In genomic region chr9:70841426-70842215, GRCm38 (mm10) we compare ENCODE assay signal across 10 mouse cellular contexts.
DNase-seq lines count a peak whose midpoint lies in the region; ATAC-seq and TF ChIP-seq lines count a peak whose summit lies in the region.
"Had no signal": no experiment of that assay in that cellular context is flagged by ENCODE, and none has a peak within 500 bp of the region (broad histone marks: within the 10 kb centered on the region; RNA-seq: fewer than 3 reads in every experiment).

No protein-coding gene starts in this region.

- TF ChIP-seq POLR2A in lung, adult 2 months (IDR thresholded peaks at IDR 0.05; ENCODE audit: borderline replicate concordance, extremely low read depth, low read depth, low read length): no peak
- TF ChIP-seq POLR2A in myocyte (IDR thresholded peaks at IDR 0.05; ENCODE audit: insufficient read length, low read depth): no peak

- no peak overlapping the region for H3K4me2 ChIP-seq in lung, embryonic 14.5 days
- no peak overlapping the region for H3K4me2 ChIP-seq in embryonic facial prominence, embryonic 14.5 days (ENCODE audit: low read depth, low read length)
- peak overlapping the region; percentile 45 for H3K4me2 ChIP-seq in myocyte (ENCODE audit: low read depth)
- H3K4me2 ChIP-seq: limb, embryonic 12.5 days had no signal

- no peak for ATAC-seq in lung, embryonic 14.5 days (ENCODE audit: insufficient read depth)
- no peak for ATAC-seq in embryonic facial prominence, embryonic 14.5 days (ENCODE audit: low read depth)
- ATAC-seq in frontal cortex, adult (ENCODE audit: low TSS enrichment): no peak
- ATAC-seq in granulocyte monocyte progenitor cell, adult 5-6 weeks (replicated peaks; ENCODE audit: poor library complexity, severe bottlenecking): no peak

- intact Hi-C loops in heart, postnatal 10 days (cut with DNase I): loop anchor here (5.0 to 10.0 kb wide), 2 partner anchors 81 to 233 kb away; no protein-coding TSS in a partner anchor

- no peaks in the 10 kb centered on the region for H3K27me3 ChIP-seq in heart, embryonic 10.5 days (ENCODE audit: insufficient read depth, poor library complexity, severe bottlenecking)
- no peaks in the 10 kb centered on the region for H3K27me3 ChIP-seq in lung, embryonic 14.5 days (ENCODE audit: insufficient read depth, low read length)
- H3K27me3 ChIP-seq in embryonic facial prominence, embryonic 14.5 days (replicated peaks; ENCODE audit: control insufficient read depth, insufficient read depth, low read length): no peaks in the 10 kb centered on the region
- no peaks in the 10 kb centered on the region for H3K27me3 ChIP-seq in myocyte (ENCODE audit: control insufficient read depth, insufficient read depth, insufficient read length)
- H3K27me3 ChIP-seq: limb, embryonic 12.5 days had no signal

- H3K27ac ChIP-seq in heart, embryonic 10.5 days: peak overlapping the region; percentile 84
- H3K27ac ChIP-seq in lung, embryonic 14.5 days (ENCODE audit: low read depth): peak overlapping the region; percentile 87
- peak overlapping the region; percentile 28 for H3K27ac ChIP-seq in embryonic facial prominence, embryonic 14.5 days (replicated peaks; ENCODE audit: low read depth, low read length)
- H3K27ac ChIP-seq: limb, embryonic 12.5 days had no signal

- 0 out of 2 replicates have a peak overlapping the region, but pooled peaks have one; percentile 32 for H3K4me3 ChIP-seq in heart, embryonic 10.5 days
- no peak overlapping the region for H3K4me3 ChIP-seq in lung, embryonic 14.5 days (ENCODE audit: low read depth, low read length)
- no peak overlapping the region for H3K4me3 ChIP-seq in lung, adult 2 months (replicated peaks; ENCODE audit: extremely low read depth, low read depth, low read length)
- H3K4me3 ChIP-seq in embryonic facial prominence, embryonic 14.5 days (ENCODE audit: low read depth, low read length): no peak overlapping the region
- H3K4me3 ChIP-seq in myocyte: no peak overlapping the region
- H3K4me3 ChIP-seq: limb, embryonic 12.5 days had no signal

- DNase-seq in heart, embryonic 10.5 days (ENCODE audit: low spot score): no peak
- no peak for DNase-seq in heart, postnatal 10 days
- DNase-seq in lung, embryonic 14.5 days: no peak
- no peak for DNase-seq in lung, adult 2 months
- no peak for DNase-seq in embryonic facial prominence, embryonic 14.5 days (ENCODE audit: low spot score)
- DNase-seq: thymus, adult 18-20 months had no signal

- no peaks in the 10 kb centered on the region for H3K9me3 ChIP-seq in heart, embryonic 10.5 days
- H3K9me3 ChIP-seq in lung, embryonic 14.5 days (ENCODE audit: low read depth, low read length): no peaks in the 10 kb centered on the region
- no peaks in the 10 kb centered on the region for H3K9me3 ChIP-seq in embryonic facial prominence, embryonic 14.5 days (ENCODE audit: control insufficient read depth, low read length)
- H3K9me3 ChIP-seq: limb, embryonic 12.5 days had no signal

- H3K9ac ChIP-seq in lung, embryonic 14.5 days: no peak overlapping the region
- H3K9ac ChIP-seq in embryonic facial prominence, embryonic 14.5 days (ENCODE audit: low read depth, low read length): no peak overlapping the region

- no peaks in the 10 kb centered on the region for H3K36me3 ChIP-seq in heart, embryonic 10.5 days
- no peaks in the 10 kb centered on the region for H3K36me3 ChIP-seq in lung, embryonic 14.5 days (ENCODE audit: insufficient read depth)
- no peaks in the 10 kb centered on the region for H3K36me3 ChIP-seq in embryonic facial prominence, embryonic 14.5 days (ENCODE audit: control insufficient read depth, insufficient read depth, low read length)
- no peaks in the 10 kb centered on the region for H3K36me3 ChIP-seq in myocyte (ENCODE audit: control insufficient read depth, insufficient read depth)
- H3K36me3 ChIP-seq: limb, embryonic 12.5 days had no signal

- WGBS in heart, embryonic 10.5 days: 82% methylated on average over 8 of the region's 8 CpGs
- WGBS in lung, embryonic 14.5 days: 61% methylated on average over 8 of the region's 8 CpGs
- WGBS in lung, adult 2 months: 52% methylated on average over 8 of the region's 8 CpGs
- WGBS in embryonic facial prominence, embryonic 14.5 days: 70% methylated on average over 8 of the region's 8 CpGs

- TF ChIP-seq CTCF in lung, embryonic 14.5 days (IDR thresholded peaks at IDR 0.05; ENCODE audit: low read depth): no peak
- TF ChIP-seq CTCF in lung, adult 2 months (IDR thresholded peaks at IDR 0.05; ENCODE audit: insufficient read depth, low read length): no peak

- no peaks in the 10 kb centered on the region for H3K79me2 ChIP-seq in myocyte (ENCODE audit: control insufficient read depth, insufficient read depth)

- peaks cover 36% of the 10 kb centered on the region for H3K4me1 ChIP-seq in heart, embryonic 10.5 days
- peaks cover 13% of the 10 kb centered on the region; the same call in 1 of the 2 replicates for H3K4me1 ChIP-seq in lung, embryonic 14.5 days (ENCODE audit: insufficient read depth)
- peaks cover 16% of the 10 kb centered on the region for H3K4me1 ChIP-seq in lung, adult 2 months (ENCODE audit: control insufficient read depth, insufficient read depth, low read length)
- H3K4me1 ChIP-seq in embryonic facial prominence, embryonic 14.5 days (ENCODE audit: control insufficient read depth, insufficient read depth, low read length): peaks cover 7% of the 10 kb centered on the region

- H3ac ChIP-seq in myocyte (ENCODE audit: control insufficient read depth, insufficient read length): no peak overlapping the region

TF ChIP-seq in myocyte, 11 proteins besides CTCF, POLR2A, EP300 and RAD21:
- TF ChIP-seq REST (IDR thresholded peaks at IDR 0.05; ENCODE audit: insufficient read depth, insufficient read length) (no peak), TCF12 (IDR thresholded peaks at IDR 0.05; ENCODE audit: insufficient read depth, poor library complexity, severe bottlenecking) (no peak), MYOD1 (IDR thresholded peaks at IDR 0.05; ENCODE audit: control insufficient read depth in 1 of 3, insufficient read length in 2 of 3, low read depth in 2 of 3) (no peak), E2F4 (IDR thresholded peaks at IDR 0.05; ENCODE audit: insufficient read depth) (no peak), TCF3 (IDR thresholded peaks at IDR 0.05; ENCODE audit: insufficient read length, low read depth) (no peak), MYOG (IDR thresholded peaks at IDR 0.05; ENCODE audit: control insufficient read depth in 1 of 3, insufficient read depth in 1 of 3, insufficient read length in 2 of 3, low read depth in 2 of 3) (no peak), USF1 (IDR thresholded peaks at IDR 0.05; ENCODE audit: low read depth) (no peak), CEBPB (IDR thresholded peaks at IDR 0.05; ENCODE audit: insufficient read depth, poor library complexity, severe bottlenecking) (no peak), MAX (IDR thresholded peaks at IDR 0.05; ENCODE audit: low read depth) (no peak), SRF (IDR thresholded peaks at IDR 0.05; ENCODE audit: control insufficient read depth, insufficient read length, low read depth) (no peak), POLR2AphosphoS2 (IDR thresholded peaks at IDR 0.05; ENCODE audit: insufficient read length, low read depth) (no peak)

Comparison
In these comparisons a context has a peak if more than half of its experiments do, and no peak if none do; other contexts are left out.
1. H3K27ac ChIP-seq: peak in every context shown above with its lines; median percentile 87 in lung, embryonic 14.5 days; 84 in heart, embryonic 10.5 days; 28 in embryonic facial prominence, embryonic 14.5 days.